Mouse (Mus musculus) embryonic facial prominence, embryonic 15.5 days (tissue): ENCODE measurements around the gene Foxf1. TPM values are rescaled to one million over a fixed set of nuclear protein-coding genes. Genes with fewer than 3 reads are reported as not detected.

ENCODE experiments used
- ATAC-seq: fragments of 200-750 bp; cut with Nextera tagmentation; 2 replicates; pipeline ENCODE4 v1.8.0; 2017; ENCODE audit warnings: low read depth, moderate TSS enrichment; ENCODE audit not compliant: insufficient number of reproducible peaks, low FRiP score, low TSS enrichment
- H3K27ac ChIP-seq: fragments of 300-500 bp; sonication (generic); replicated peaks from 2 replicates; pipeline ENCODE4 v1.5.1; 2015; ENCODE audit warnings: mild to moderate bottlenecking, inconsistent platforms
- H3K27me3 ChIP-seq: fragments of 300-500 bp; sonication (generic); 2 replicates; pipeline ENCODE4 v1.6.1; 2015; ENCODE audit warnings: inconsistent platforms
- H3K36me3 ChIP-seq: fragments of 300-500 bp; sonication (generic); 2 replicates; pipeline ENCODE4 v1.6.1; 2015; ENCODE audit warnings: mild to moderate bottlenecking, inconsistent platforms
- H3K4me1 ChIP-seq: fragments of 300-500 bp; sonication (generic); 2 replicates; pipeline ENCODE4 v1.6.1; 2015; ENCODE audit warnings: inconsistent platforms
- H3K4me2 ChIP-seq: fragments of 300-500 bp; sonication (generic); replicated peaks from 2 replicates; pipeline ENCODE4 v1.6.1; 2015; ENCODE audit warnings: mild to moderate bottlenecking, inconsistent platforms
- H3K4me3 ChIP-seq: fragments of 300-500 bp; sonication (generic); replicated peaks from 2 replicates; pipeline ENCODE4 v1.5.1; 2015; ENCODE audit warnings: mild to moderate bottlenecking, inconsistent platforms
- H3K9ac ChIP-seq: fragments of 300-500 bp; sonication (generic); 2 replicates; pipeline ENCODE4 v1.6.1; 2015; ENCODE audit warnings: inconsistent platforms
- H3K9me3 ChIP-seq: fragments of 300-500 bp; sonication (generic); replicated peaks from 2 replicates; pipeline ENCODE4 v1.6.1; 2016; ENCODE audit warnings: inconsistent platforms
- WGBS: fragments of 180-500 bp; shearing (Covaris S2); methylation state at CpG from one replicate; pipeline ENCODE4 v1.1.7; 2015; 5-methylcytosine and 5-hydroxymethylcytosine counted together
- polyA plus RNA-seq: library from polyadenylated mRNA; unstranded; fragments of >200 nt; fragmentation: Nextera tagmentation; extraction: Ambion mirVana; gene quantifications from 2 replicates; pipeline ENCODE4 v1.2.1, GENCODE M21; 2015

Foxf1 gene
- polyA plus RNA-seq, 1 experiment from 2014 or later: 10.1 TPM

GRCm38 (mm10) chr8:121073174-121074107, 10.7 kb upstream of the Foxf1 start:
- ATAC-seq: no peak
- H3K9ac ChIP-seq: no peak overlapping the region
- 2% methylated on average over 48 of the region's 48 CpGs for WGBS

DNA sequence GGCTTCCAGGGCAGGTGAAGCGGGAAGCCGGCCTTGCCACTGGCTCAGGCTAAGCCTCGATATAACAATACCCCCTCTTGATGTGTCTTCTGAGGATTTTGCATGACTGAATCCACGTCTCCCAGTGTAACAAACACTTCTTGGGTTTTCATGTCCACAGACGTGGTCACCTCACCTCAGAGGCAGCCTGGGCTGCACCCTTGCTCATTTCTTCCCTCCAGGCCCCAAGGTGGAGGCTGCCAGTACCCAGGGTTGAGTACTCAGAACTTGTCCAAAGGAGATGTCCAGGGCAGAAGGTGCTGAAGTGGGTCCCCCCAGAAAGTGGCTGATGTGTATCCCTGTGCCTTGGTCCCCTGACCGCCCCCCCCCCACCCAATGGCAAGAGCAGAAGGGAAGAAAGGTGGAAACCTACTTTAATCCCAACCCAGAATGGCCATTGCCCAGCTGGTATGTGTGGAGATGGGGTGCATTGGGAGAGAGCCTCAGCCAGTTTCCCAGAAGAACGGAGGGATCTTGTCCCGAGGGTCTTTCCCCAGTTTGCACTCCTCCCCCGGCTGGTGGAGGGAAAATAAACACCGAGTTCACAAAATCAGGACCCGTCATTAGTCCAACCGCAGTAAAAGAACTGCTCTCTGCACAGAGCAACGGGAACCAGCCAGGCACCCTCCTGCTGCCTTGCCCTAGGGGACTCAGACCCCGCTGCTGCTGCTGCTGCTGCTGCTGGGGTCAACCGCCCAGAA, 9.9 kb upstream of the Foxf1 start:
- Histone ChIP-seq H3K36me3 (no peaks in the 10 kb centered on the region), H3K27me3 (peaks cover 97% of the 10 kb centered on the region), H3K4me3 (0 out of 2 replicates have a peak overlapping the region, but pooled peaks have one; percentile 22), H3K9ac (no peak overlapping the region), H3K4me1 (peaks cover 21% of the 10 kb centered on the region), H3K27ac (no peak overlapping the region), H3K9me3 (no peaks in the 10 kb centered on the region), H3K4me2 (no peak overlapping the region; the same call in 1 of the 2 replicates)
- ATAC-seq: no peak
- 4% methylated on average over 15 of the region's 15 CpGs for WGBS

More at GRCm38 (mm10) chr8:121073174-121074107, 10.7 kb upstream of the Foxf1 start:
- no peak overlapping the region; the same call in 1 of the 2 replicates for H3K27ac ChIP-seq
- no peaks in the 10 kb centered on the region for H3K36me3 ChIP-seq
- H3K4me3 ChIP-seq: peak overlapping the region; percentile 22
- H3K4me2 ChIP-seq: peak overlapping the region; percentile 40
- H3K4me1 ChIP-seq: peaks cover 21% of the 10 kb centered on the region
- no peaks in the 10 kb centered on the region for H3K9me3 ChIP-seq
- peaks cover 94% of the 10 kb centered on the region for H3K27me3 ChIP-seq

DNA sequence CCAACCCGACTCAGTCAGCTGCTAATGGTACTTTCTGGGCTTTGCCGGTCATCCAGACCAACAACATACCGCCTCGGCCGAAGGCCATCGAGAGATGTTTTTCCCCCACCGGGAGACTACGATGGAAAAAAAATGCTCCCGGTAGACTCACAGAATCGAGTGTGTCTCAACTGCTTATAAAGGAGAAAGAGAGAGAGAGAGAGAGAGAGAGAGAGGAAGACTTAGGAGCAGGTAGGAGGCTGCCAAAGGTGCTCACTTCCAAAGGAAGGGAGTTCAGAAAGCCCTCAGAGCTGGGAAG, 9.4 kb upstream of the Foxf1 start:
- no peak overlapping the region for H3K27ac ChIP-seq
- H3K9ac ChIP-seq: no peak overlapping the region
- WGBS: 1% methylated on average over 10 of the region's 10 CpGs

GRCm38 (mm10) chr8:121075936-121076335, 8.2 kb upstream of the Foxf1 start:
- no peaks in the 10 kb centered on the region for H3K9me3 ChIP-seq
- no peak for ATAC-seq
- no peak overlapping the region for H3K9ac ChIP-seq
- no peak overlapping the region for H3K27ac ChIP-seq
- H3K4me2 ChIP-seq: no peak overlapping the region
- peaks cover 97% of the 10 kb centered on the region for H3K27me3 ChIP-seq
- H3K4me1 ChIP-seq: peaks cover 22% of the 10 kb centered on the region
- no peaks in the 10 kb centered on the region for H3K36me3 ChIP-seq
- 12% methylated on average over 13 of the region's 13 CpGs for WGBS
- H3K4me3 ChIP-seq: no peak overlapping the region

More for the DNA sequence above, 9.4 kb upstream of the Foxf1 start:
- H3K27me3 ChIP-seq: peaks cover 97% of the 10 kb centered on the region
- no peak overlapping the region for H3K4me3 ChIP-seq
- no peaks in the 10 kb centered on the region for H3K36me3 ChIP-seq
- H3K9me3 ChIP-seq: no peaks in the 10 kb centered on the region
- H3K4me2 ChIP-seq: no peak overlapping the region
- peaks cover 21% of the 10 kb centered on the region for H3K4me1 ChIP-seq
- ATAC-seq: no peak

- 10% methylated on average over 7 of the region's 7 CpGs for WGBS
- Histone ChIP-seq H3K27ac (no peak overlapping the region), H3K9me3 (no peaks in the 10 kb centered on the region), H3K36me3 (no peaks in the 10 kb centered on the region), H3K4me1 (peaks cover 16% of the 10 kb centered on the region), H3K9ac (no peak overlapping the region), H3K27me3 (peaks cover 97% of the 10 kb centered on the region), H3K4me2 (no peak overlapping the region), H3K4me3 (no peak overlapping the region)
- ATAC-seq: no peak
These were observed 7.6 kb upstream of the Foxf1 start for GRCm38 (mm10) chr8:121076555-121076954.

DNA sequence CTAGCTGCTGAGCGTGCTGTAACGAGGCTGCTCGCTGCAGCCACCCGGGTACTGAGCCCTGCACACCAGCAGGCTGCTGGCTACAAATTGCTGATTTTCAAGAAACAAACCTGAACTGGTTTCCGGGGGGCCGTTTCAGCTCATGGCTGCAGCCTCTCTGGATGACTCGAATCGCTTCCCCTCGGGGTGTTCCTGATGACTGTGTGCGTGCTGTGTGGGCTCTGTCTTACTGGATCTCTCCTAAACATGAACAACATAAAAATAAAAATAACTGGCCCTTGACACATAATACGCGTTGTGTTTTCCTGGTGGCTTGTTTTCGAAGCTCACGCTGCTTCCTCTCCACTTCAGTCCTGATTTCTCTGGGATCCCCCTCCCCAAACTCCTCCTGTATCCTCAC, 5.5 kb upstream of the Foxf1 start:
- H3K4me3 ChIP-seq: no peak overlapping the region
- ATAC-seq: no peak
- H3K4me1 ChIP-seq: peaks cover 22% of the 10 kb centered on the region
- peaks cover 98% of the 10 kb centered on the region for H3K27me3 ChIP-seq
- H3K4me2 ChIP-seq: no peak overlapping the region
- WGBS: 9% methylated on average over 14 of the region's 14 CpGs
- H3K36me3 ChIP-seq: no peaks in the 10 kb centered on the region
- H3K27ac ChIP-seq: no peak overlapping the region
- no peak overlapping the region for H3K9ac ChIP-seq
- no peaks in the 10 kb centered on the region for H3K9me3 ChIP-seq

DNA sequence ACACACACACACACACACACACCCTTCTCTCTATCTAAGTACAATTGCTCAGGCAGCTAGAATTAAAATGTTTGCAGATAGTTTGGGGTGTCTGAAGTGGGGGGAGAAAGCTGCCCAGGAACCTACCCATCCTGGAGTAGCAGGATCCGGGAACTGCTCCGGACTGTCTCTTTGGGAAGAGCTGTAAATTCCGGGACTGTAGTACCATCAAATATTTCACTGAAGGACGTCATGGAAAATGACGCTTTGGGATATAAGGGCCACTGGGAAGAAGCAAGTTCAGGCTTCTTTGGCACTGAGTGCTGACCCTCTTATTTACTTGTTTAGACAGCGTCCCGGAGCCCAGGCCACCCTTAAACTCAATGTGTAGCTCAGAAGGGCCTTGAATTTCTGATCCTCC, 5.0 kb upstream of the Foxf1 start:
- Histone ChIP-seq H3K27ac (no peak overlapping the region), H3K27me3 (peaks cover 98% of the 10 kb centered on the region), H3K4me1 (peaks cover 22% of the 10 kb centered on the region), H3K4me3 (no peak overlapping the region), H3K9ac (no peak overlapping the region), H3K36me3 (no peaks in the 10 kb centered on the region), H3K9me3 (no peaks in the 10 kb centered on the region), H3K4me2 (no peak overlapping the region)
- WGBS: 7% methylated on average over 7 of the region's 7 CpGs
- ATAC-seq: no peak

- Histone ChIP-seq H3K9ac (no peak overlapping the region), H3K4me3 (no peak overlapping the region), H3K9me3 (no peaks in the 10 kb centered on the region), H3K4me1 (peaks cover 28% of the 10 kb centered on the region), H3K36me3 (no peaks in the 10 kb centered on the region), H3K27me3 (peaks cover 98% of the 10 kb centered on the region), H3K4me2 (no peak overlapping the region), H3K27ac (no peak overlapping the region)
- no peak for ATAC-seq
- 5% methylated on average over 12 of the region's 12 CpGs for WGBS
These were observed 4.2 kb upstream of the Foxf1 start for GRCm38 (mm10) chr8:121079944-121080343.

DNA sequence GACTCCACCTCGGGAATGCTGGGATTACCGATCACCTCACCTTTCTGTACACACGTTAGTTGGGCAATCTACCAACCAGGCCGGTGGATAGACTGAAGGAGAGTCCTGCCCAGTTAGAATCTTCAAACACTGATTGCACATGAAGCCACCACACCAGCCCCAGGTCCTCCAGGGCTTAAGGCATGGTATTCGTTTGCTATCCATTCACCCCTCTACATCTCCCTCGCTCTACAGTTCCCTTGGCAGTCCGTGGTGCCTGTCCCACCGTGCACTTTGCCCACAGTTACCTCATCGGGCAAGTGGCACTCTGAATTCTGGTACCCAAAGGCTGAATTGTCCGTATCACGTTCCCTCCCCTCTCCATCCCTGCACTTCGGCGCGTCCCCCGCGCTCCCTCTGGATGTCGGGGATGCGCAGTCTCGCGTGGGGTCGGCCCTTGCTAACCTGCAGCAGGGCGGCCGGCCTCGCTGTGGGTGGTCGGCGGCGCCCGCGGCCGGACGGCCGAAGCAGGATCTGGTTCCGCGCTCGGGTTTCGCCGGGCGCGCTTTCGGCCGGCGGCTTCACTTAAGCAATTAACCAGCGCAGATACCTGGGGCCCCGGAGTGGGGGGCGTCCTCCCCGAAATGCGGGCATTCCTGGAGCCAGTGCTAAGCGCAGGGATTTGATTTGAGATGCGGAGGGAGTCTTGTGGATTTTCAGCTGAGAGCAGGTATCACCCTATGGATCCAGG, 3.7 kb upstream of the Foxf1 start:
- H3K9me3 ChIP-seq: no peaks in the 10 kb centered on the region
- H3K4me1 ChIP-seq: peaks cover 31% of the 10 kb centered on the region
- H3K4me3 ChIP-seq: peak overlapping the region; percentile 7
- H3K27me3 ChIP-seq: peaks cover 98% of the 10 kb centered on the region
- H3K9ac ChIP-seq: no peak overlapping the region
- no peak for ATAC-seq
- H3K4me2 ChIP-seq: 0 out of 2 replicates have a peak overlapping the region, but pooled peaks have one; percentile 24
- no peak overlapping the region for H3K27ac ChIP-seq
- H3K36me3 ChIP-seq: no peaks in the 10 kb centered on the region
- under 1% methylated on average over 49 of the region's 49 CpGs for WGBS

GRCm38 (mm10) chr8:121081398-121081797, 2.8 kb upstream of the Foxf1 start:
- Histone ChIP-seq H3K4me1 (peaks cover 31% of the 10 kb centered on the region), H3K27ac (no peak overlapping the region), H3K9me3 (no peaks in the 10 kb centered on the region), H3K9ac (no peak overlapping the region), H3K4me2 (0 out of 2 replicates have a peak overlapping the region, but pooled peaks have one; percentile 12), H3K36me3 (no peaks in the 10 kb centered on the region), H3K4me3 (no peak overlapping the region), H3K27me3 (peaks cover 98% of the 10 kb centered on the region)
- 6% methylated on average over 7 of the region's 7 CpGs for WGBS
- ATAC-seq: no peak
